Mouse (Mus musculus) megakaryocyte, embryonic 14.5 days (primary cell): Measurements from ENCODE around the gene Fndc8. TPM values are rescaled to one million over a fixed set of nuclear protein-coding genes. Genes with fewer than 3 reads are reported as not detected.

Experiments
- H3K27me3 ChIP-seq: replicated peaks from 2 replicates; pipeline ENCODE3; 2012; ENCODE audit warnings: inconsistent platforms
- H3K36me3 ChIP-seq: replicated peaks from 2 replicates; pipeline ENCODE3; 2012; ENCODE audit warnings: low read length, inconsistent platforms, mixed read lengths
- H3K4me1 ChIP-seq: 2 replicates; pipeline ENCODE4 v1.6.1; 2012; ENCODE audit warnings: inconsistent platforms
- H3K4me3 ChIP-seq: replicated peaks from 2 replicates; pipeline ENCODE3; 2012; ENCODE audit warnings: moderate library complexity, mild to moderate bottlenecking, inconsistent platforms
- H3K9me3 ChIP-seq: 2 replicates; pipeline ENCODE4 v1.6.1; 2012; ENCODE audit warnings: inconsistent platforms
- FLI1 ChIP-seq: IDR thresholded peaks from 2 replicates; pipeline ENCODE4 v1.6.1; 2012; ENCODE audit warnings: low read length, inconsistent platforms, mixed read lengths
- GATA1 ChIP-seq: IDR thresholded peaks from 3 replicates; pipeline ENCODE4 v1.6.1; 2012; ENCODE audit warnings: mixed read lengths, low read length, inconsistent platforms, borderline replicate concordance
- polyA plus RNA-seq: library from polyadenylated mRNA; stranded (reverse); fragments of >175 nt; gene quantifications from 2 replicates; pipeline ENCODE4 v1.2.3, GENCODE M21; 2012; ENCODE audit warnings: low replicate concordance; ENCODE audit not compliant: insufficient read depth

Gene Fndc8
- polyA plus RNA-seq: not detected in 2 replicates

GRCm38 (mm10) chr11:82891936-82892335 is at the start of gene Fndc8:
Gene Fndc8 (plus strand): TSS chr11:82892124.
- peaks cover 11% of the 10 kb centered on the region for H3K27me3 ChIP-seq
- peaks cover 4% of the 10 kb centered on the region for H3K36me3 ChIP-seq
- H3K4me3 ChIP-seq: no peak within 1 kb of the TSS
- H3K9me3 ChIP-seq: peaks cover 4% of the 10 kb centered on the region
- peaks cover 46% of the 10 kb centered on the region for H3K4me1 ChIP-seq
- no peak for TF ChIP-seq GATA1
- no peak for TF ChIP-seq FLI1

- Histone ChIP-seq H3K4me1 (peaks cover 93% of the 10 kb centered on the region), H3K27me3 (no peaks in the 10 kb centered on the region), H3K36me3 (peaks cover 52% of the 10 kb centered on the region), H3K9me3 (no peaks in the 10 kb centered on the region), H3K4me3 (peak overlapping the region; percentile 93)
- no peak for TF ChIP-seq FLI1
- no peak for TF ChIP-seq GATA1
Observed at GRCm38 (mm10) chr11:82844771-82845414, 47.0 kb upstream of the Fndc8 start.

DNA sequence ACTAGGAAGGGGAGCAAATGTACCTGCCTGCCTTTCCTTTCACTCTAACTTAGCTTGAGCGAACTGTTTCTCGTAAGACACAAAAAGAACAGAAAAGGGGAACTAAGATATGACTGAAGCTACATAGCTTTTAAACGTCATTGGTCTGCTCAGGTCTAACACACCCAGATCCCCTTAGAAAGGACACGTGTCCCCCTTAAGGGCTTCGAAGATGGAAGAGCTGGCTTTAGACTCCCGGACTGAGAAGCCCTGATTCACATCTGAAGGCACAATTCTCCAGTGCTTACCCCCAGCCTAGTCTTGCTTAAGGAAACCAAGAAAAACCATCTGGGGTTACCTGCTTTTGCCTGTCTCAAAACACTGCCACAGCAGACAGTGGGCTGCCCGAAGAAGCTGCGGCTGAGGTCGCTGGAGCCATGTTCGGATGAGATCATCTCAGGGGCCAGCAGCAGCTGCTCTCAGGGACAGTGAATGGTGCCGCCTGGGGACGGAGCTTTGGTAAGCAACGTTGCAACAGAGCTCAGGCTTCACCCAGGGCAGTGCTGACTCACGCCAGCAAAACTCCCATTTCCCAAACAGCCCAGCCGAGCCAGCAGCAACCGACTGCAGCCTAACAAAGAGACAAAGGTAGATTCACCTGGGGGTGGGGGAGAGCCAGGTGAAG is 46.4 kb upstream of the Fndc8 start:
- no peaks in the 10 kb centered on the region for H3K9me3 ChIP-seq
- peaks cover 93% of the 10 kb centered on the region for H3K4me1 ChIP-seq
- no peaks in the 10 kb centered on the region for H3K27me3 ChIP-seq
- peaks cover 52% of the 10 kb centered on the region for H3K36me3 ChIP-seq
- no peak for TF ChIP-seq FLI1
- no peak for TF ChIP-seq GATA1
- H3K4me3 ChIP-seq: peak overlapping the region; percentile 93

DNA sequence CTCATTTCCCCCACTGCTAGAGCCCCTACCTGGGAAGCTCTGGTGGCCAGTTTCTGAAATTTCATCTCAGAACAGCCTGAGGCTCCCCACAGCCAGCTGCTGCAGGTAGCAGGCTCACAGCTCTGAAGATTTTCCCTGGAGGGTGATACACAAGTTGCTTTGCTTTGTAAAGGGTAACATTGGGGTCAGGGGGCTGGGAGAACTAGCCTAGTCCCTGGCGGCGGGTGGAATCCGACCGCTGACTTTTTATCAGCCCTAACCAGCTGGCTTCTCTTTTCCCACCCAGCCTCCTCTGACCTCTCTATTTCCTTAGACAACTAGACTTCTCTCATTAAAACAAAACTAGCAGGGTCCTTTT is 45.9 kb upstream of the Fndc8 start:
- H3K27me3 ChIP-seq: no peaks in the 10 kb centered on the region
- H3K4me1 ChIP-seq: peaks cover 93% of the 10 kb centered on the region
- no peaks in the 10 kb centered on the region for H3K9me3 ChIP-seq
- TF ChIP-seq GATA1: no peak
- TF ChIP-seq FLI1: no peak
- H3K36me3 ChIP-seq: peaks cover 52% of the 10 kb centered on the region
- peak overlapping the region; percentile 93 for H3K4me3 ChIP-seq

- peak overlapping the region; percentile 51 for H3K4me3 ChIP-seq
- H3K4me1 ChIP-seq: peaks cover 93% of the 10 kb centered on the region
- H3K27me3 ChIP-seq: no peaks in the 10 kb centered on the region
- TF ChIP-seq FLI1: no peak
- no peak for TF ChIP-seq GATA1
- no peaks in the 10 kb centered on the region for H3K9me3 ChIP-seq
- H3K36me3 ChIP-seq: peaks cover 52% of the 10 kb centered on the region
Observed at GRCm38 (mm10) chr11:82846938-82847337, 45.0 kb upstream of the Fndc8 start.

GRCm38 (mm10) chr11:82847571-82848000 is 44.3 kb upstream of the Fndc8 start:
- TF ChIP-seq GATA1 (no peak), FLI1 (no peak)
- Histone ChIP-seq H3K4me1 (peaks cover 96% of the 10 kb centered on the region), H3K36me3 (peaks cover 54% of the 10 kb centered on the region)

GRCm38 (mm10) chr11:82850259-82850658 is 41.7 kb upstream of the Fndc8 start:
- H3K27me3 ChIP-seq: no peaks in the 10 kb centered on the region
- H3K36me3 ChIP-seq: peaks cover 54% of the 10 kb centered on the region
- no peak for TF ChIP-seq FLI1
- TF ChIP-seq GATA1: no peak
- H3K9me3 ChIP-seq: no peaks in the 10 kb centered on the region
- H3K4me1 ChIP-seq: peaks cover 93% of the 10 kb centered on the region
- no peak overlapping the region for H3K4me3 ChIP-seq

More at GRCm38 (mm10) chr11:82847571-82848000, 44.3 kb upstream of the Fndc8 start:
- no peaks in the 10 kb centered on the region for H3K9me3 ChIP-seq
- H3K27me3 ChIP-seq: no peaks in the 10 kb centered on the region
- peak overlapping the region; percentile 29 for H3K4me3 ChIP-seq

DNA sequence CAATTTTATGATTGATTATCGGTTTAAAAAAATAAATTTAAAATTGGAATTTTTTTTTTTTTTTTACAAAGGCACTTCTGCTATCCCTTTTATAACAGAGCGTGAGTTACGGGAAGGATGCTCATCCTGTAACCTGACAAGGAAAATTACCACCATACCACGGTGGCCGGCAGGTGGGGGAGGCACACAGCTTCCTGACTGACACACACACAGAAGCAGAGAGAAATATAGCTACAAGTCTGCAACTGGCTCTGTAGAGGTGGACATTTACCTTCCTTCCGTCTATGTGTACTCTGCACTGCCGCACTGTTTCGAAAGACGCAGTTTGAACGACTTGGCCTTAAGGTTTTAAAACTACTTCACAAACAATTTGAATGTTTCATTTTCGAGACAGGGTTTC is 39.8 kb upstream of the Fndc8 start:
- H3K36me3 ChIP-seq: peaks cover 70% of the 10 kb centered on the region
- no peaks in the 10 kb centered on the region for H3K27me3 ChIP-seq
- H3K4me3 ChIP-seq: no peak overlapping the region
- no peaks in the 10 kb centered on the region for H3K9me3 ChIP-seq
- H3K4me1 ChIP-seq: peaks cover 96% of the 10 kb centered on the region
- TF ChIP-seq GATA1: no peak
- TF ChIP-seq FLI1: no peak

GRCm38 (mm10) chr11:82852540-82852939 is 39.4 kb upstream of the Fndc8 start:
- H3K27me3 ChIP-seq: no peaks in the 10 kb centered on the region
- TF ChIP-seq FLI1: no peak
- no peak for TF ChIP-seq GATA1
- no peak overlapping the region for H3K4me3 ChIP-seq
- no peaks in the 10 kb centered on the region for H3K9me3 ChIP-seq
- peaks cover 74% of the 10 kb centered on the region for H3K36me3 ChIP-seq
- H3K4me1 ChIP-seq: peaks cover 96% of the 10 kb centered on the region

- no peaks in the 10 kb centered on the region for H3K27me3 ChIP-seq
- peaks cover 94% of the 10 kb centered on the region for H3K4me1 ChIP-seq
Observed at GRCm38 (mm10) chr11:82852958-82853357, 39.0 kb upstream of the Fndc8 start.

DNA sequence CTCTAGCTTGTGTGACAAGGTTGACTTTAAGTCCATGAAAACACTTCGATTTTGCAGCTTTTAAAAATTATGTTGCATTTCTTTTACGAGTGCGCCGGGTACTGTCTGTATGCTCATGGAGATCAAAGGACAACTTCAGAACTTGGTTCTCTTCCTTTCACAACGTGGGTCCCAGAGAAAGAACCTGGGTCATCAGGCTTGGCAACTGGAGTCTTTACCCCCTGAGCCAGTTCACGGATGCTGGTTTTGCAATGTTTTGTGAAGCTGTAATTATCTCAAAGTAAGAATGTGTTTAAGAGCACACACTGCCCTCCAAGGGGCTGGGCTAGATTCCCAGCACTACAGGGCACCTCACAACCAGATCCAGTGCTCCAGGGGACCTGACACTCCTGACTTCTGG is 37.8 kb upstream of the Fndc8 start:
- Histone ChIP-seq H3K9me3 (no peaks in the 10 kb centered on the region), H3K4me3 (no peak overlapping the region), H3K27me3 (no peaks in the 10 kb centered on the region), H3K36me3 (peaks cover 84% of the 10 kb centered on the region), H3K4me1 (peaks cover 93% of the 10 kb centered on the region)
- TF ChIP-seq FLI1 (no peak), GATA1 (no peak)

More at GRCm38 (mm10) chr11:82852958-82853357, 39.0 kb upstream of the Fndc8 start:
- Histone ChIP-seq H3K36me3 (peaks cover 77% of the 10 kb centered on the region), H3K9me3 (no peaks in the 10 kb centered on the region), H3K4me3 (no peak overlapping the region)
- no peak for TF ChIP-seq GATA1
- TF ChIP-seq FLI1: no peak
